Mouse (Mus musculus) neural tube, embryonic 11.5 days (tissue): ENCODE measurements at regions not wholly inside any gene's neighbourhood (a gene's known extent, or its start where the extent isn't known, plus 50 kb on each side); places are given as distances from the start of the nearest gene placed in this dataset.
"Not testable (repeated sequence)": the region's sequence is repeated elsewhere in the genome, so short reads cannot be mapped to it uniquely, and the experiment has no call there.

Experiments
- ATAC-seq: fragments of 200-750 bp; cut with Nextera tagmentation; 2 replicates; pipeline ENCODE4 v1.8.0; 2017; ENCODE audit warnings: moderate number of reproducible peaks, mild to moderate bottlenecking, moderate TSS enrichment, moderate library complexity; ENCODE audit not compliant: insufficient read depth, low FRiP score, low TSS enrichment
- DNase-seq: peaks from one replicate; pipeline ENCODE4 v3.0.0-alpha.2; 2015; ENCODE audit warnings: low spot score
- H3K27ac ChIP-seq: fragments of 300-500 bp; sonication (generic); 2 replicates; pipeline ENCODE4 v1.5.1; 2014; ENCODE audit warnings: low read depth, mild to moderate bottlenecking, low read length
- H3K27me3 ChIP-seq: fragments of 300-500 bp; sonication (generic); 2 replicates; pipeline ENCODE4 v1.6.1; 2014; ENCODE audit warnings: mild to moderate bottlenecking, low read length, mixed read lengths; ENCODE audit not compliant: control insufficient read depth, insufficient read depth
- H3K36me3 ChIP-seq: fragments of 300-500 bp; sonication (generic); 2 replicates; pipeline ENCODE4 v1.6.1; 2014; ENCODE audit warnings: mild to moderate bottlenecking, low read length, moderate library complexity, mixed read lengths; ENCODE audit not compliant: control insufficient read depth, insufficient read depth
- H3K4me1 ChIP-seq: fragments of 300-500 bp; sonication (generic); 2 replicates; pipeline ENCODE4 v1.6.1; 2014; ENCODE audit warnings: low read length, mixed read lengths; ENCODE audit not compliant: control insufficient read depth, insufficient read depth
- H3K4me2 ChIP-seq: fragments of 300-500 bp; sonication (generic); 2 replicates; pipeline ENCODE4 v1.6.1; 2014; ENCODE audit warnings: low read depth, mild to moderate bottlenecking, moderate library complexity
- H3K4me3 ChIP-seq: fragments of 300-500 bp; sonication (generic); 2 replicates; pipeline ENCODE4 v1.5.1; 2014; ENCODE audit warnings: low read depth, low read length
- H3K9ac ChIP-seq: fragments of 300-500 bp; sonication (generic); 2 replicates; pipeline ENCODE4 v1.6.1; 2014; ENCODE audit warnings: mild to moderate bottlenecking, low read length
- H3K9me3 ChIP-seq: fragments of 300-500 bp; sonication (generic); 2 replicates; pipeline ENCODE4 v1.6.1; 2016; ENCODE audit warnings: low read length; ENCODE audit not compliant: control insufficient read depth
- WGBS: fragments of 180-500 bp; shearing (Covaris S2); extraction: QIAGEN DNeasy Blood & Tissue Kit; methylation state at CpG from one replicate; pipeline ENCODE4 v1.1.7; 2014; 5-methylcytosine and 5-hydroxymethylcytosine counted together

DNA sequence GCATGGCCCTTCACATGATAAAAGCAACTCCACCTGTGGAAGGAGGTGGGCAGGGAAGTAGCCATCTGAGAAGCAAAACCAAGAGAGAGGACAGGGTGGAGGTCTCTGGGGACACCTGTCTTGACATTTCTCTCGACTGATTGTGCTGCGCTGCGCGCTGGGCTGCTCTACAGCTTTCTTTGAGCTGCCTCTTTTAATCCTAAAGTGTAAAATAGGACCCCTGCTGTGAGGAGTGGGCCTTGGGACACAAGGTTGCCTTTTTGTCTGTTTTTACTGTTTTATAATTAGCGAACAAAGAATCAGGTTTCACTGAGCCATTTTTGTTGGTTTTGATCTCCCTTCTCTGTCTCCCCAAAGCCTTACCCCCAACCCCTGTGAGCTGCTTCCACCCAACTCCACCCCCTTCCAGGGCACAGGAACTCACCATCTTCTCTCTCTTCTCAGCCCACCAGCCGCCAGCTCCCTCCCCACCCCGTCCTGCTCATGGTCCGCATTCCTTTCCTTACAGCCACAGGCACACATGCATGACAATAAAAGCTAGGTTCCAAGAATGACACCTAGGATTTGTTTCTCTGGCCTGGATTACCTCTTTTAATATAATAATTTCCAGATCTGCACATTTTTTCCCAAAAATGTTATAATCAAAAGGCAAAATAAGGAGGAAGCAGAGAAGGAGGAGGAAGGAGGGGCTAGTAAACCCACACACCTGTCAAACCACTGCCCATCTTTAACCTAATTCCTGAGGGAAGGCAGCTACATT is 57.3 kb downstream of the Cbln4 start:
- ATAC-seq (no peak), DNase-seq (no peak)
- H3K9me3 ChIP-seq = no peaks in the 10 kb centered on the region
- H3K9ac ChIP-seq = no peak overlapping the region
- H3K4me2 ChIP-seq = no peak overlapping the region
- 9% methylated on average over 8 of the region's 8 CpGs for WGBS
- H3K4me1 ChIP-seq = peaks cover 4% of the 10 kb centered on the region; the same call in 1 of the 2 replicates
- H3K27ac ChIP-seq = no peak overlapping the region
- H3K4me3 ChIP-seq = no peak overlapping the region
- H3K36me3 ChIP-seq = no peaks in the 10 kb centered on the region
- H3K27me3 ChIP-seq = no peaks in the 10 kb centered on the region

DNA sequence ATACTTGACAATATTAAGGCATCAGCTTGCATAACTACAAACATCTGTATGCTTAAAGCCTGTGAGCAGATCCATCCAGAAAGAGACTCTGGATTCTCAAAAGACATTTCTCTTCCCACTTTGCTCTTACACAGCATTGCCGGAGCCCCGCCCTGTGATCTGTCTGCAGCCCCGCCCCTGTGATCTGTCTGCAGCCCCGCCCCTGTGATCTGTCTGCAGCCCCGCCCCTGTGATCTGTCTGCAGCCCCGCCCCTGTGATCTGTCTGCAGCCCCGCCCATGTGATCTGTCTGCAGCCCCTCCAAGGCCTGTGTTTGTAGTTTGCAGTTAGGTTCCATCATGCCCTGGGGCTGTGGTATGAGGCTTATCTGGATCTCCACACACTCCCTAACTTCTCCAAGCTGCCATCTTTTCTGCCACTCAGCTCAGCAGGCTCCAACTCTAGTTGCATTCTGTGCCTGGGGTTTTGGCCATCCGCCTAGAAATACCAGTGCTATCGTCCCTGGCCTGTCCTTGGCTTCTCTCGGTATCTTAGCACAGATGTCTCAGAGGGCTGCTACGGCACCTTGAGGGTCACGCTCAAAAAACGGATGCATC is 73.9 kb downstream of the Cbln4 start:
- H3K9ac ChIP-seq = no peak overlapping the region
- H3K4me1 ChIP-seq = no peaks in the 10 kb centered on the region
- H3K27ac ChIP-seq = no peak overlapping the region
- 61% methylated on average over 13 of the region's 13 CpGs for WGBS
- H3K4me2 ChIP-seq = no peak overlapping the region
- no peaks in the 10 kb centered on the region for H3K9me3 ChIP-seq
- ATAC-seq (no peak), DNase-seq (no peak)
- H3K27me3 ChIP-seq = no peaks in the 10 kb centered on the region
- H3K4me3 ChIP-seq = no peak overlapping the region
- H3K36me3 ChIP-seq = no peaks in the 10 kb centered on the region

DNA sequence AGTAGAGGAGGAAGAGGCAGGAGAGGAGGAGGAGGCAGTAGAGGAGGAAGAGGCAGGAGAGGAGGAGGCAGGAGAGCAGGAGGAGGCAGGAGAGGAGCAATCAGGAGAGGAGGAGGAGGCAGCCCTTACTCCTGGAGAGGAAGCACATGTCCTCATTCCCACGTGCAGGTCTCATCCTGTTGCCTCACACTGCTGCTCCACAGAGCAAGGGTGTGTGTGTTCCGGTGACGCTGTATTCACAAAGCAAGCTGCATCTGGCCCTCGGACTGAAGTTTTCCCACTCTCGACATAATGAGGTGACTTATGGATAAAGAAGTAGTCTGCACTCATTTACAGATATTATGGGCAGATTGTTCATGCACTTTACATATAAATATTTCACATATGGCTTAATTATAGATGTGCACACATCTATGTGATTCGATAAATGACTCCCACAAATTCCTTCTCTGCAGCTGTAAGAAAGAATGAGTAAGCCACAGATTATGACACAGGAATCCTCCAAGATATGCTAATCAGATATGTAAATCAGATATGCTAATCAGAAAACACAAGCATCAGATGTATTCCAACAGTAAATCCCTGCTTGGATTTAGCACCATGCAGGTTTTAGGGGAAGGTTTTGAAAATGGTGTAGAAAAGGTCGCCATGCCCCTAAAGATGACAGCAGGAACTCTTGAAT is 96.6 kb downstream of the Cbln4 start:
- H3K4me3 ChIP-seq = no peak overlapping the region
- no peak overlapping the region for H3K27ac ChIP-seq
- 84% methylated on average over 7 of the region's 7 CpGs for WGBS
- ATAC-seq (no peak), DNase-seq (no peak)
- no peaks in the 10 kb centered on the region for H3K36me3 ChIP-seq
- H3K4me1 ChIP-seq = no peaks in the 10 kb centered on the region
- no peak overlapping the region for H3K4me2 ChIP-seq
- no peaks in the 10 kb centered on the region for H3K9me3 ChIP-seq
- H3K27me3 ChIP-seq = no peaks in the 10 kb centered on the region
- no peak overlapping the region for H3K9ac ChIP-seq

DNA sequence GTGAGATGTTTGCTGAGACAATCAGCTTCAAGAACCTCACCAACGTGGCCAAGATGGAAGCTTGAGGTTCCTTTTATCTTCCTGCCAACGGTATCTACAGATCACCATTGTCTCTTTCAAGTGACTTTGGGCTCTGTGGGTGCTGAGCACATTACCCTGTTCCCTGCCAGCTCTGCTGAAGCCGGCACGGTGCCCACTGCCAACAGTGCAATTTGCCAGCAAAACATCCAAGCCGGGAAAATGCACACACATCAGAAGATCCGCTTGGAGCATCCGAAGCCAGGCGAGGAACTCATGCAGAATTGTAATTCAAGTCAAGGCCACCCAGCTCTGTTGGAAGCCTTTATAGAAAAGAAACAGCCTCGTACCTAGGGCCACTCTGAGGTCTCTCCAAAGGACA is 100.6 kb downstream of the Cbln4 start:
- Histone ChIP-seq H3K9ac (no peak overlapping the region), H3K9me3 (no peaks in the 10 kb centered on the region), H3K4me1 (no peaks in the 10 kb centered on the region), H3K27ac (no peak overlapping the region), H3K36me3 (no peaks in the 10 kb centered on the region), H3K27me3 (no peaks in the 10 kb centered on the region), H3K4me2 (no peak overlapping the region), H3K4me3 (no peak overlapping the region)
- DNase-seq (no peak), ATAC-seq (no peak)
- WGBS = 86% methylated on average over 9 of the region's 9 CpGs

DNA sequence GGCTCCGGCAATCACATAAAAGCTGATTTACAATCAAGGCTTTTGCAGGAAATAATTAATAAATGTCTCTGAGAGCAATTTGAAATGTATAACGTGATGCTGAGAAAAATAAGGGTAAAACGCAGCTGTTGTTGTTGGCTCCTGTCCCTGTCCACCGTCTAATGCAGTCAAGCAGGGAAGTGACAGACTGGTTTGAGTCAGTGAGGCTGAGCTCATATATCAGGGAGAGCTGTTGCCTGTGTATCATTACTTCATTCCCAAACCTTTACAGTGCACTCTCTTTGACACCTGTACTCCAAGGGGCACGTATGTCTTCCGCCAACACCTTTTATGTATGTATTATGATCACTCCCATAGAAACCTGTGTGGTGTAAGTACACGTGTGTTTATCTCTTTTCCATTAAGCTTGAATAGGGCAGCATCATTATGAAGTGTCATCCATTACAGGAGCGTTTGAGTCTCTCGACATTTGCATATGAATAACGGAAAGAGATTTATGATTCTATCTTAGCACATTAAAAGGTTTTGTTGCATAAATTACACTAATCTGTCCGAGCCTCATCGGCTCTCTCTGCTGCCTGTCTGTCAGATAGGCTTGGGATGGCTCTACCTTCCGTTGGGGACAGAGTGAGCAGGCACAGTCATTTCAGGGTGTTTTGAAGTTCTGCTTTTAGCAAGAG is 107.5 kb downstream of the Cbln4 start:
- H3K36me3 ChIP-seq = no peaks in the 10 kb centered on the region
- 58% methylated on average over 13 of the region's 13 CpGs for WGBS
- DNase-seq = peak; percentile 12
- H3K9me3 ChIP-seq = no peaks in the 10 kb centered on the region
- H3K4me2 ChIP-seq = no peak overlapping the region
- peak; percentile 68 for ATAC-seq
- H3K27ac ChIP-seq = no peak overlapping the region
- no peaks in the 10 kb centered on the region for H3K4me1 ChIP-seq
- no peak overlapping the region for H3K9ac ChIP-seq
- H3K4me3 ChIP-seq = no peak overlapping the region
- no peaks in the 10 kb centered on the region for H3K27me3 ChIP-seq

DNA sequence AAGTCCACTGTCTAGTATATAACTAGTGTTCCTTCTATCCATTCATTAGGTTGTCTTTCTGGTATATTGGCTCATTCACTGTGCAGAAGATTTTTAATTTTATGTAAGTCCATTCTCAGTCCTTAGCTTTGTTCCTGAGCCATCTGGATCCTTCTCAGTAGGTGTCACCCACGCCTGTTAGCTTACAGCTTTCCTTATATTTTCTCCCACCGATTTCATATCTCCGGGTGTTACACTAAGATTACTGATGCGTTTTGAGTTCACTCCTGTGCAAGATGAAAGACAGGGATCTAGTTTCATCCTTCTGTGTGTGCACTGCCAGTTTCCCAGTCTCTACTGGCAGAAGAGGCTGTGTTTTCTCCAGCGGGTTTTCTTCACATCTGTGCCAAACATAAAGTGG is 122.3 kb downstream of the Cbln4 start:
- Histone ChIP-seq H3K4me2 (no peak overlapping the region), H3K4me3 (no peak overlapping the region), H3K9ac (no peak overlapping the region), H3K27me3 (no peaks in the 10 kb centered on the region), H3K36me3 (no peaks in the 10 kb centered on the region), H3K27ac (no peak overlapping the region), H3K9me3 (no peaks in the 10 kb centered on the region), H3K4me1 (no peaks in the 10 kb centered on the region)
- 88% methylated on average over 5 of the region's 5 CpGs for WGBS
- ATAC-seq (no peak), DNase-seq (no peak)

DNA sequence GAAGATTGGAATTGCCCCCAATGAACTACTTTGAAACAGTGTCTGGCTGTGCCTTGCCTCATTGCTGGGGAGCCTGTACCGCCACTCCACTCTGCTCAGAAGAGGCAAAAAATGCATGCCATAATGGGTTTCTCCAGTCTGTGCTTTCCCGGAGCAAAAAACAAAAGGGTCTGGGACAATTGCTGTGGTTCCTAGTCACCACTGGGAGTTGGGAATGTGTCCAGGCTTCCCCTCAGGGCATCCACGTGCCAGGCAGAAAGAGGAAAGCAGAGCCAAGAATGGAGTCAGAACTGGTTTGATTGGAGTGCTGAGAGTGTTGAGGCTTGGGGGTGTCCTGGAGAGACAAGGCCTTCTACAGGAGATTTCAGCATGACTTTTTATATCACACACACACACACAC is 156.0 kb downstream of the Cbln4 start:
- no peaks in the 10 kb centered on the region for H3K9me3 ChIP-seq
- H3K4me1 ChIP-seq = no peaks in the 10 kb centered on the region
- DNase-seq = no peak
- WGBS = 85% methylated on average over 3 of the region's 3 CpGs
- ATAC-seq = no peak
- H3K4me3 ChIP-seq = no peak overlapping the region
- no peak overlapping the region for H3K27ac ChIP-seq
- no peaks in the 10 kb centered on the region for H3K27me3 ChIP-seq
- H3K4me2 ChIP-seq = no peak overlapping the region
- no peak overlapping the region for H3K9ac ChIP-seq
- no peaks in the 10 kb centered on the region for H3K36me3 ChIP-seq

DNA sequence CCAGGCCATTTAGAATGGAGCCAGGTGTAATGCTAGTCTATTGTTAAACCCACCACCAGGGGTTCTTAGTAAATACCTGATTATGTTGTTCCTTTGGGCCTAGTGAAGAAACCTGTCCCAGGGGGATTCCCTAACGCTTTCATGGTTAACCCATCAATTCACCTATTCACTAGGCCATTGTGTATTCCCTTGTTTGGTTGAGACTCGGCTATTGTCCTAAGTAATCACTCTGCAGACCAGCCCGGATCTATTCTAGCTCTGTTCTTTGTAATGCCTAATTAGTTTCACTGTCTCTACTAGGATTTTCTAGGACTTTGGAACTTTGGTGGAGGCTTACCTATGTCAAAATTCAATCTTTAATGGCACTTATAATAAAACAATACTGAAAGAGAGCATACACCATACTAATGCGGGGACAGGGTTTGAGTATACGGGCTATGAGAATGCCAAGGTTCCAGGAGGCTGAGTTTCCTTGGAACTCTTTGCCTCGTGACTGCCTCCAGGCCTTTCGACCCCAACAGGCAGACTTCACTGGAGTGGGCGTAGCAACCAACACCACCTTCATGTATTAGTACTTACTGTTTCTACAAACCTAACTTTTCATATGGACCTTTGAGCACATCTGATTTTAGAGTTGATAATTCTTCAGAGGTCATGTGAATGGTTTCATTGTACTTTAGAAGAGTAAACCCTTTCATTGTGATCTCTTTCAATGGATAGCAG is 163.9 kb downstream of the Cbln4 start:
- DNase-seq, H3K27ac ChIP-seq, ATAC-seq, H3K4me3 ChIP-seq, H3K4me2 ChIP-seq, H3K9ac ChIP-seq, H3K9me3 ChIP-seq, H3K27me3 ChIP-seq, H3K36me3 ChIP-seq, H3K4me1 ChIP-seq: not testable (repeated sequence)
- WGBS = 73% methylated on average over 8 of the region's 8 CpGs
